Mouse (Mus musculus): ENCODE results near the gene Btg4.

The Btg4 gene

DNA sequence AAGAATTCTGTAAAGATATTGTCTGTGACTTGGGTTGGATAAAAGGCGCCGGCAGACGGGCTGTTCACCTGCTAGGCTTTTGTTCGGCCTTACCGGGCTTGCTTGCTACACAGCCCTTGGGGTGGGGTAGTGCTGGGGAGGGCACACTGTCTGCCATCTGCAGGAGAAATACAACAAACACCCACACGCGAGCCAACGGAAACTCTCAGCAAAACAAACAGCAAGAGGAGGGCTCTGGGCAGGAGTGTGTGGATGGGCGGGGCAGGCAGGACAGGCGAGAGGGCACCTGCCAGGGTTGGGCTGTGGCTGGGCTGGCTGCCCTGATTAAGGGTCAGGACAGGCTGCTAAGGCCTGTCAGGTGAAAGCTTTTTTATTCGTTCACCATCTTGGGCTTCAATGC lies 107.3 kb downstream of the Btg4 start:
- DNase-seq (ENCODE audit: low spot score): no peak

DNA sequence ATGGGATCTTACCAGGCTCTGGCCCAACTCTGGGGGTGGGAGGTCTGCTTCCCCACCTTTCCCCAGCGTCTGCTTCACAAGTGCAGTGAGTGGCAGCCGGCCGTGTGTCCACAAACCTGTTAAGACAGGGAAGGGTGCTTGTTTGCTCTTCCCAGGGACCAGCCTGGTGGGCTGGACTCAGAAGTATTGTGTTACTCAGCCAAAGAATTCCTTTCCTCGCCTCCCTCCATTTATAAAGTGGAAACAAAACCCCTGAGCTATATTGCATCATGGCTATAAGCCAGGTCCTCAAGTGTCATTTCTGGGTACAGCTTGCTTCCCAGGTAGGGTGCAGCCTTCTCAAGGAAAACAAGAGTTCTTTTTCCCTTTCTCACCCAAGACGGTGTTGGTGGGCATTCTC lies 108.0 kb downstream of the Btg4 start:
- DNase-seq (ENCODE audit: low spot score): no peak

DNA sequence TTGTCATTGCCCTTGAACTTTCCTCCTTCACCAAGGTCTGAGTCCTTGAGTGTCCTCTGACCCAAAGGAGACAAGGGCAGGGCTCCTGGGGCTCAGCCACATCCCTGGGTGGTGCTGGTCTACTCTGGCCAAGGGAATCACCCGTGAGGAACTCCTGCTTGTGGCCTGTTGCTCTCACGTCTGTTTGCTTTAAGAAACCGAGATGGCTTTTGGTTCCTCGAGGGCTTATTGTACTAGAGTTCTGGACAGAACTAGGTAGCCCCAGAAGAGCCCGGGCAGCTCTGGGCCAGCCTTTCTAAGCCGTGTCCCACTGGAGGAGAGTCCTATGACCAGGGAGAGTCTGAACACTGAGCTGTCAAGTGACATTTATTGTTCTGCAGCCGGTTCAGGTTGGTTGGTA lies 108.4 kb downstream of the Btg4 start:
- DNase-seq (ENCODE audit: low spot score): no peak
